Mouse (Mus musculus) layer of hippocampus, adult 18-20 months (tissue): ENCODE data around the gene Gm28044. TPM values are rescaled to one million over a fixed set of nuclear protein-coding genes. Genes with fewer than 3 reads are reported as not detected.

ENCODE experiments used
- total RNA-seq, 2 experiments: library from RNA; stranded (reverse); gene quantifications; 2 replicates each; pipeline ENCODE4 v1.2.3; 2021

The Gm28044 gene
- total RNA-seq, 2 experiments from 2014 or later = 0.82 TPM; not detected in 1

Other genes starting within 250 kb of the Gm28044 start
- under 1 TPM; 0.58 to 0.74 TPM for gene Rslcan18, start 244.3 kb downstream of the Gm28044 start, total RNA-seq
- gene Zfp759, start 238.9 kb downstream of the Gm28044 start, total RNA-seq = 10 to 100 TPM in 1 of 2 experiments, 1 to 10 TPM in 1; 9.9 to 13.7 TPM
- 1 to 10 TPM; 5.6 to 6.6 TPM for gene Rsl1, start 187.4 kb downstream of the Gm28044 start, total RNA-seq
- 1 to 10 TPM; 3.0 to 3.5 TPM for gene Zfp455, start 166.0 kb downstream of the Gm28044 start, total RNA-seq
- gene Zfp458, start 82.1 kb downstream of the Gm28044 start, total RNA-seq = 10 to 100 TPM; 19.7 to 20.7 TPM
- 1 to 10 TPM; 4.6 to 5.5 TPM for gene Zfp457, start 54.1 kb downstream of the Gm28044 start, total RNA-seq
- 1 to 10 TPM; 3.7 to 4.1 TPM for gene Zfp595, start 28.0 kb downstream of the Gm28044 start, total RNA-seq
- 1 to 10 TPM in 1 of 2 experiments, under 1 TPM in 1; 0.81 to 1.0 TPM for gene Zfp953, start 69 bp upstream of the Gm28044 start, total RNA-seq
- 1 to 10 TPM in 1 of 2 experiments, under 1 TPM in 1; 0.84 to 1.2 TPM for gene Gm28041, start 15.2 kb upstream of the Gm28044 start, total RNA-seq
- gene Zfp456, start 15.3 kb upstream of the Gm28044 start, total RNA-seq = under 1 TPM; 0.62 to 0.89 TPM
- gene Zfp429, start 39.3 kb upstream of the Gm28044 start, total RNA-seq = 1 to 10 TPM; 2.2 to 4.7 TPM
- 1 to 10 TPM; 1.4 to 2.8 TPM for gene Zfp459, start 60.9 kb upstream of the Gm28044 start, total RNA-seq
- gene Zfp874a, start 91.1 kb upstream of the Gm28044 start, total RNA-seq = 10 to 100 TPM; 13.2 to 14.5 TPM
- 10 to 100 TPM; 14.8 to 19.0 TPM for gene Zfp874b, start 123.7 kb upstream of the Gm28044 start, total RNA-seq
- gene Zfp58, start 140.0 kb upstream of the Gm28044 start, total RNA-seq = 1 to 10 TPM; 8.6 to 9.9 TPM
- gene Gm26965, start 165.6 kb upstream of the Gm28044 start, total RNA-seq = under 1 TPM in 1 of 2 experiments, not detected in 1; 0.81 TPM
- gene Zfp87, start 165.6 kb upstream of the Gm28044 start, total RNA-seq = 10 to 100 TPM; 18.7 to 20.7 TPM
- gene Zfp748, start 193.3 kb upstream of the Gm28044 start, total RNA-seq = 10 to 100 TPM in 1 of 2 experiments, 1 to 10 TPM in 1; 9.5 to 11.0 TPM
- 1 to 10 TPM; 7.7 to 8.1 TPM for gene Zfp729b, start 249.2 kb upstream of the Gm28044 start, total RNA-seq